Comparison of ENCODE assay signal across 20 mouse cellular contexts in the genomic region with DNA sequence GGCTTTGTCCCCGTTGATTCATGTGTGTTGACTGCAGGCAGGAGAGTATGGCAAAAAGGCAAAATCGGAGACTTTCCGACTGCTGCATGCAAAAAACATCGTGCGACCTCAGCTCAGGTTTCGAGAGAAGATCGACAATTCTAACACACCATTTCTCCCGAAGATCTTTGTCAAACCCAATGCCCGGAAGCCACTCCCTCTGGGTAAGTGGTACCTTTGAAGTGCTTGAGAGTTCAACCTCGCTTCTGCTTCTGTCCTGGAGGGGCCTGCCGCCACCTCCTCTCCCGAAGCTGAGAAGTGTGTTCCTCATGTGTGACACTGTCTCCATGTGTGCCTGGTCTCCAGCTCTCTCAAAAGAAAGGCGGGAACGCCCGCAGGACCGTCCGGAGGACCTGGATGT. TPM values are rescaled to one million over a fixed set of nuclear protein-coding genes. Genes with fewer than 3 reads are reported as not detected.
DNase-seq lines count a peak whose midpoint lies in the region; ATAC-seq and TF ChIP-seq lines count a peak whose summit lies in the region.
"Had no signal": no experiment of that assay in that cellular context is flagged by ENCODE, and none has a peak within 500 bp of the region (broad histone marks: within the 10 kb centered on the region; RNA-seq: fewer than 3 reads in every experiment).

No protein-coding gene starts in this region.

- H3K4me1 ChIP-seq in E14TG2a.4 (replicated peaks; ENCODE audit: low read depth, low read length) (peaks cover 37% of the 10 kb centered on the region), ES-E14 (ENCODE audit: control insufficient read depth in 2 of 2, insufficient read depth in 2 of 2, low read length in 2 of 2, poor library complexity in 1 of 2) (peaks cover 0 to 2% of the 10 kb centered on the region in 2 experiments; a peak in 2 of 4 replicates)
- 0 out of 2 replicates have a peak, but pooled peaks cover 2% of the 10 kb centered on the region for H3K4me1 ChIP-seq in intestine, embryonic 15.5 days (replicated peaks)

- H3K9me3 ChIP-seq in E14TG2a.4 (ENCODE audit: low read length) (no peaks in the 10 kb centered on the region), ES-E14 (ENCODE audit: control insufficient read depth, insufficient read depth, low read depth, low read length) (no peaks in the 10 kb centered on the region)
- H3K9me3 ChIP-seq in intestine, embryonic 15.5 days: no peaks in the 10 kb centered on the region
- H3K9me3 ChIP-seq: embryonic facial prominence, embryonic 10.5 days; embryonic facial prominence, embryonic 12.5 days; forebrain, embryonic 13.5 days; G1E had no signal

- H3K36me3 ChIP-seq in E14TG2a.4 (ENCODE audit: insufficient read depth, low read length) (peaks cover 77% of the 10 kb centered on the region), ES-E14 (ENCODE audit: control insufficient read depth, insufficient read depth, low read length, poor library complexity, severe bottlenecking) (peaks cover 58% of the 10 kb centered on the region)
- peaks cover 57% of the 10 kb centered on the region for H3K36me3 ChIP-seq in intestine, embryonic 15.5 days

- TF ChIP-seq CTCF in E14TG2a.4 (conservative IDR thresholded peaks at IDR 0.05; ENCODE audit: low read length): no peak

- H3K9ac ChIP-seq in ES-E14 (ENCODE audit: insufficient read depth, low read depth, low read length, poor library complexity, severe bottlenecking): no peak overlapping the region
- H3K9ac ChIP-seq in intestine, embryonic 15.5 days: no peak overlapping the region
- H3K9ac ChIP-seq: embryonic facial prominence, embryonic 12.5 days; forebrain, embryonic 13.5 days had no signal

- no peak overlapping the region for H3K4me2 ChIP-seq in intestine, embryonic 15.5 days (replicated peaks)
- H3K4me2 ChIP-seq: embryonic facial prominence, embryonic 12.5 days; forebrain, embryonic 13.5 days had no signal

- no peak for ATAC-seq in intestine, embryonic 15.5 days
- ATAC-seq: activated CD4-positive, CD25-positive, alpha-beta regulatory T cell, adult 4 months; forebrain, embryonic 13.5 days; forebrain, embryonic 16.5 days; Patski had no signal

- 95% methylated on average over 17 of the region's 17 CpGs for WGBS in intestine, embryonic 15.5 days

- H3K27ac ChIP-seq in ES-E14 (ENCODE audit: insufficient read depth, low read depth, low read length, poor library complexity, severe bottlenecking): no peak overlapping the region
- no peak overlapping the region for H3K27ac ChIP-seq in intestine, embryonic 15.5 days
- H3K27ac ChIP-seq: embryonic facial prominence, embryonic 10.5 days; embryonic facial prominence, embryonic 12.5 days; forebrain, embryonic 13.5 days had no signal

- H3K4me3 ChIP-seq in E14TG2a.4 (replicated peaks; ENCODE audit: low read length): 0 out of 2 replicates have a peak overlapping the region, but pooled peaks have one; percentile 24
- no peak overlapping the region for H3K4me3 ChIP-seq in ES-E14 (ENCODE audit: insufficient read depth in 1 of 2, low read depth in 1 of 2, low read length in 2 of 2, poor library complexity in 1 of 2, severe bottlenecking in 1 of 2)
- H3K4me3 ChIP-seq in intestine, embryonic 15.5 days (replicated peaks): no peak overlapping the region
- H3K4me3 ChIP-seq: embryonic facial prominence, embryonic 10.5 days; embryonic facial prominence, embryonic 12.5 days; forebrain, embryonic 13.5 days had no signal

- no peaks in the 10 kb centered on the region for H3K27me3 ChIP-seq in E14TG2a.4 (ENCODE audit: insufficient read depth, low read length)
- H3K27me3 ChIP-seq in intestine, embryonic 15.5 days (replicated peaks): no peaks in the 10 kb centered on the region
- H3K27me3 ChIP-seq: embryonic facial prominence, embryonic 12.5 days; forebrain, embryonic 13.5 days; Patski had no signal

- in situ Hi-C loops in ES-E14 (cut with MboI; ENCODE audit: low sequenced_read_pairs in 2 of 2, unreplicated experiment in 2 of 2): no loop called here

- DNase-seq in ES-E14 (ENCODE audit: low read depth, low spot score) (peak; percentile 15), ZHBTc4 (ENCODE audit: low read depth, low spot score) (peak; percentile 72)
- no peak for DNase-seq in lung, postnatal 4 days
- DNase-seq: adrenal gland, adult 8-10 months; adrenal gland, postnatal 14 days; adrenal gland, postnatal 36 days; cerebellum, adult 11-12 months; cerebellum, adult 2 months; cerebellum, adult 9-10 months; cerebellum, postnatal 10 days; cerebellum, postnatal 25 days had no signal

TF ChIP-seq in ES-E14, 5 proteins besides CTCF, POLR2A, EP300 and RAD21:
- TF ChIP-seq HCFC1 (IDR thresholded peaks at IDR 0.05; ENCODE audit: borderline replicate concordance, insufficient read depth, low read length) (no peak), ZC3H11A (IDR thresholded peaks at IDR 0.05; ENCODE audit: borderline replicate concordance, low read depth, low read length) (no peak), ZNF384 (IDR thresholded peaks at IDR 0.05; ENCODE audit: low read depth, low read length) (no peak), MAFK (IDR thresholded peaks at IDR 0.05; ENCODE audit: insufficient read depth, low read depth, low read length) (no peak), CHD2 (IDR thresholded peaks at IDR 0.05; ENCODE audit: low read depth, low read length) (no peak)

RNA-seq across cellular contexts. Expression of gene Exosc10, which starts 4.4 kb away (rescaled TPM):
- total RNA-seq in ES-E14 (2012; rRNA removed): 76.5 and 78.4 TPM in 2 replicates
- 73.4 and 74.4 TPM in 2 replicates for polyA plus RNA-seq in intestine, embryonic 15.5 days (2015; fragmentation: Nextera tagmentation; extraction: Ambion mirVana)

RNA-seq across cellular contexts. Expression of gene Srm, which starts 28.6 kb away (rescaled TPM):
- 165 and 199 TPM in 2 replicates for total RNA-seq in ES-E14 (2012; rRNA removed)
- 207 and 224 TPM in 2 replicates for polyA plus RNA-seq in intestine, embryonic 15.5 days (2015; fragmentation: Nextera tagmentation; extraction: Ambion mirVana)

RNA-seq across cellular contexts. Expression of gene Masp2, which starts 39.7 kb away (rescaled TPM):
- 3.7 and 5.9 TPM in 2 replicates for total RNA-seq in ES-E14 (2012; rRNA removed)
- 0.33 and 0.95 TPM in 2 replicates for polyA plus RNA-seq in intestine, embryonic 15.5 days (2015; fragmentation: Nextera tagmentation; extraction: Ambion mirVana)
- polyA plus RNA-seq: activated CD4-positive, CD25-positive, alpha-beta regulatory T cell, adult 4 months; embryonic facial prominence, embryonic 10.5 days had no signal

Comparison
In these comparisons a context has a peak if more than half of its experiments do, and no peak if none do; other contexts are left out.
1. DNase-seq: peak in ES-E14 (single experiment) and ZHBTc4 (single experiment); none in lung, postnatal 4 days (0 of 2).